Mouse (Mus musculus): ENCODE measurements around the gene Pecam1. TPM values are rescaled to one million over a fixed set of nuclear protein-coding genes. Genes with fewer than 3 reads are reported as not detected.

The Pecam1 gene
- total RNA-seq (2014; rRNA removed; ENCODE audit: low replicate concordance): 126 and 153 TPM in 2 replicates
- polyA plus RNA-seq (2015; fragmentation: Nextera tagmentation; extraction: Ambion mirVana): 59.4 and 63.2 TPM in 2 replicates

DNA sequence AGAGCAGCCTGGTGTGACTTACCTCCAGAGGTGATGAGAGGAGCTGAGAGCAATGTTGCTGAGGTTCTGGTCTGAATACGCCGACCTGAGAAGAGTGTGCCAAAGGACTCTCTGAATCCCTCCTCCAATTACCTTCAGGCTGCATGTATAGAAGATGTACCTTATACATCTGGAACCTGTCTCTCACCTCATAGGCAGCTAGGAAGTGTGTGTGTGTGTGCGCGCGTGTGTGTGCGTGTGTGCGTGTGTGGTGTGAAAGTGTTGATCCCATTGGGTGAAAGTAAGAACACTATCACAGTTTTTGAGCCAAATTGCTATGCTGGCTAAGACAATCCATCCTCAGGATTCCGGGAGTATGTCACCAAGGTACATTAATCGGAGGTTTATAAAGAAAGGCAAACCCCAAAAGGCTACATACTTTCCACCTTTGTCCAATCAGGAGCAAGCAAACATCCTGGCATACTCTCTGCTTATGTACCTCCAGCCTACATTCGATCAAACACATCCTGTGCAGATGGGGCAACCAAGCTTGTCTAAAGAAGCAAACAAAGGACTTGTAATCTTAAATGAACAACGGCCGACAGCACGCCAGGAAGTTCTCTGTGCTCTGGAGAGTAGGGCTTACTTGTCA is at the start of gene Pecam1:
TSS of gene Pecam1 (minus strand) at position 508 of the 631 bp plus-strand sequence.
- ATAC-seq (ENCODE audit: insufficient read depth, low read depth) (no peak), DNase-seq (ENCODE audit: low spot score) (peak; percentile 25)
- H3K9me3 ChIP-seq (replicated peaks; ENCODE audit: control insufficient read depth, low read length): no peaks in the 10 kb centered on the region
- WGBS: 71% methylated on average over 13 of the region's 13 CpGs
- H3K4me1 ChIP-seq (ENCODE audit: control insufficient read depth, insufficient read depth): no peaks in the 10 kb centered on the region
- no peak for TF ChIP-seq EP300 (IDR thresholded peaks at IDR 0.05; ENCODE audit: low read depth)
- no peak within 1 kb of the TSS for H3K9ac ChIP-seq (replicated peaks; ENCODE audit: low read depth, low read length)
- peak within 1 kb of the TSS; percentile 46; the same call in 1 of the 2 replicates for H3K27ac ChIP-seq (ENCODE audit: low read depth)
- no peaks in the 10 kb centered on the region for H3K36me3 ChIP-seq (replicated peaks; ENCODE audit: control insufficient read depth, insufficient read depth, low read length)
- peak within 1 kb of the TSS; percentile 9; the same call in 1 of the 2 replicates for H3K4me3 ChIP-seq (ENCODE audit: low read depth, low read length)
- no peaks in the 10 kb centered on the region for H3K27me3 ChIP-seq (ENCODE audit: control insufficient read depth, insufficient read depth, low read length)
- H3K4me2 ChIP-seq (ENCODE audit: low read depth, low read length): peak within 1 kb of the TSS; percentile 5; the same call in 1 of the 2 replicates

GRCm38 (mm10) chr11:106795679-106796078 is 45.3 kb upstream of the Pecam1 start:
- 0 out of 2 replicates have a peak overlapping the region, but pooled peaks have one; percentile 6 for H3K9ac ChIP-seq (replicated peaks; ENCODE audit: low read depth, low read length)
- no peaks in the 10 kb centered on the region for H3K4me1 ChIP-seq (ENCODE audit: control insufficient read depth, insufficient read depth)
- H3K36me3 ChIP-seq (replicated peaks; ENCODE audit: control insufficient read depth, insufficient read depth, low read length): peaks cover 72% of the 10 kb centered on the region
- WGBS: 50% methylated on average over 9 of the region's 9 CpGs
- no peak for TF ChIP-seq EP300 (IDR thresholded peaks at IDR 0.05; ENCODE audit: low read depth)
- no peak for TF ChIP-seq CTCF (IDR thresholded peaks at IDR 0.05; ENCODE audit: low read depth)
- H3K4me2 ChIP-seq (ENCODE audit: low read depth, low read length): no peak overlapping the region
- no peaks in the 10 kb centered on the region; the same call in 1 of the 2 replicates for H3K9me3 ChIP-seq (replicated peaks; ENCODE audit: control insufficient read depth, low read length)
- DNase-seq (ENCODE audit: low spot score) (peak; percentile 47), ATAC-seq (ENCODE audit: insufficient read depth, low read depth) (peak; percentile 76)
- peak overlapping the region; percentile 25 for H3K27ac ChIP-seq (ENCODE audit: low read depth)
- H3K27me3 ChIP-seq (ENCODE audit: control insufficient read depth, insufficient read depth, low read length): no peaks in the 10 kb centered on the region
- H3K4me3 ChIP-seq (ENCODE audit: low read depth, low read length): no peak overlapping the region

GRCm38 (mm10) chr11:106793846-106794245 is 43.4 kb upstream of the Pecam1 start:
- DNase-seq (ENCODE audit: low spot score) (no peak), ATAC-seq (ENCODE audit: insufficient read depth, low read depth) (no peak)
- Histone ChIP-seq H3K9ac (replicated peaks; ENCODE audit: low read depth, low read length) (no peak overlapping the region), H3K27me3 (ENCODE audit: control insufficient read depth, insufficient read depth, low read length) (no peaks in the 10 kb centered on the region), H3K36me3 (replicated peaks; ENCODE audit: control insufficient read depth, insufficient read depth, low read length) (peaks cover 53% of the 10 kb centered on the region), H3K4me3 (ENCODE audit: low read depth, low read length) (no peak overlapping the region), H3K4me1 (ENCODE audit: control insufficient read depth, insufficient read depth) (peaks cover 8% of the 10 kb centered on the region; the same call in 1 of the 2 replicates), H3K4me2 (ENCODE audit: low read depth, low read length) (no peak overlapping the region), H3K27ac (ENCODE audit: low read depth) (no peak overlapping the region), H3K9me3 (replicated peaks; ENCODE audit: control insufficient read depth, low read length) (no peaks in the 10 kb centered on the region; the same call in 1 of the 2 replicates)
- 77% methylated on average over 4 of the region's 4 CpGs for WGBS
- no peak for TF ChIP-seq EP300 (IDR thresholded peaks at IDR 0.05; ENCODE audit: low read depth)

DNA sequence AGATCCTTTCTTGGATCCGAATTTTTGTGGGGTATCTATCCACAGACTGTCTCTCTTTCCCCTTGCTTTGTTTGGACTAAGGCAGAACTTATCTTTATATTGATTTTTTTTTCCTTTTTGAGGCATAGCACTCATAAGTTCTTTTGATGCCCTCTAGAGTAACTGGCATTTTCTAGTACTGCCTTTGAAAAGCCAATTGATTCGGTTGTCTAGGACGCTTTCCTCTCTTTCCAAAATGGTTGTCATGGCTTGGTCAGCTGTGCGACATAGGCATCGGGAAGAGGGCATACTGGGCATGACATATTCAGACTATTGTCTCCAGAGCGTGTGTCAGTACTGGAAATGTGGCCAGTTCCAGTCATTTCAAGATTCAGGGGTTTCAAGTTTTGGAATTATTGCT is 39.2 kb upstream of the Pecam1 start:
- WGBS: 0% methylated on average over 6 of the region's 6 CpGs
- H3K36me3 ChIP-seq (replicated peaks; ENCODE audit: control insufficient read depth, insufficient read depth, low read length): peaks cover 38% of the 10 kb centered on the region
- peak; percentile 61 for DNase-seq (ENCODE audit: low spot score)

GRCm38 (mm10) chr11:106788775-106789459 is 38.5 kb upstream of the Pecam1 start, which contains the start of the genes Ddx5 and Cep95:
Gene Ddx5 (minus strand): TSS chr11:106789185.
Gene Cep95 (plus strand): TSS chr11:106789252.
- Histone ChIP-seq H3K36me3 (replicated peaks; ENCODE audit: control insufficient read depth, insufficient read depth, low read length) (peaks cover 38% of the 10 kb centered on the region), H3K9me3 (replicated peaks; ENCODE audit: control insufficient read depth, low read length) (no peaks in the 10 kb centered on the region), H3K4me3 (ENCODE audit: low read depth, low read length) (peak within 1 kb of the TSS; percentile 95), H3K27me3 (ENCODE audit: control insufficient read depth, insufficient read depth, low read length) (no peaks in the 10 kb centered on the region), H3K4me2 (ENCODE audit: low read depth, low read length) (peak within 1 kb of the TSS; percentile 67), H3K9ac (replicated peaks; ENCODE audit: low read depth, low read length) (peak within 1 kb of the TSS; percentile 97), H3K4me1 (ENCODE audit: control insufficient read depth, insufficient read depth) (peaks cover 20% of the 10 kb centered on the region), H3K27ac (ENCODE audit: low read depth) (peak within 1 kb of the TSS; percentile 99)
- peak; percentile 87 for ATAC-seq (ENCODE audit: insufficient read depth, low read depth)
- peak; percentile 39 for TF ChIP-seq CTCF (IDR thresholded peaks at IDR 0.05; ENCODE audit: low read depth)
- peak; percentile 36 for TF ChIP-seq EP300 (IDR thresholded peaks at IDR 0.05; ENCODE audit: low read depth)
- WGBS: under 1% methylated on average over 58 of the region's 58 CpGs
- DNase-seq (ENCODE audit: low spot score): peak; percentile 98

More for the DNA sequence above, 39.2 kb upstream of the Pecam1 start:
- TF ChIP-seq CTCF (IDR thresholded peaks at IDR 0.05; ENCODE audit: low read depth) (no peak), EP300 (IDR thresholded peaks at IDR 0.05; ENCODE audit: low read depth) (no peak)
- peak overlapping the region; percentile 95 for H3K4me3 ChIP-seq (ENCODE audit: low read depth, low read length)
- no peaks in the 10 kb centered on the region for H3K27me3 ChIP-seq (ENCODE audit: control insufficient read depth, insufficient read depth, low read length)
- H3K27ac ChIP-seq (ENCODE audit: low read depth): peak overlapping the region; percentile 99
- peak overlapping the region; percentile 67 for H3K4me2 ChIP-seq (ENCODE audit: low read depth, low read length)
- peaks cover 20% of the 10 kb centered on the region for H3K4me1 ChIP-seq (ENCODE audit: control insufficient read depth, insufficient read depth)
- H3K9ac ChIP-seq (replicated peaks; ENCODE audit: low read depth, low read length): peak overlapping the region; percentile 97
- H3K9me3 ChIP-seq (replicated peaks; ENCODE audit: control insufficient read depth, low read length): no peaks in the 10 kb centered on the region
- no peak for ATAC-seq (ENCODE audit: insufficient read depth, low read depth)
